Mouse (Mus musculus) heart, embryonic 14.5 days (tissue): ENCODE results near the gene Sdc3. TPM values are rescaled to one million over a fixed set of nuclear protein-coding genes. Genes with fewer than 3 reads are reported as not detected.

ENCODE experiments used
- ATAC-seq: fragments of 200-750 bp; cut with Nextera tagmentation; 2 replicates; pipeline ENCODE4 v1.8.0; 2017; ENCODE audit warnings: low read depth, moderate TSS enrichment; ENCODE audit not compliant: insufficient number of reproducible peaks, insufficient read depth, low FRiP score
- H3K27ac ChIP-seq, 2 experiments: fragments of 200-500 bp in 1 of 2; fragments of 300-500 bp in 1 of 2; sonication (generic) in 1 of 2; replicated peaks in 1 of 2; 2 replicates each; pipeline ENCODE4 v1.5.1; 2012 to 2014; ENCODE audit warnings: low read depth in 2 of 2, low read length in 2 of 2, control low read depth in 1 of 2, mild to moderate bottlenecking in 1 of 2, mixed read lengths in 1 of 2; ENCODE audit not compliant: control insufficient read depth in 1 of 2, insufficient read depth in 1 of 2
- H3K27me3 ChIP-seq: fragments of 300-500 bp; sonication (generic); 2 replicates; pipeline ENCODE4 v1.6.1; 2014; ENCODE audit warnings: mild to moderate bottlenecking, low read length, control low read depth; ENCODE audit not compliant: control insufficient read depth, insufficient read depth
- H3K36me3 ChIP-seq: fragments of 300-500 bp; sonication (generic); 2 replicates; pipeline ENCODE4 v1.6.1; 2014; ENCODE audit warnings: mild to moderate bottlenecking, control low read depth, low read length, mixed read lengths; ENCODE audit not compliant: control insufficient read depth, insufficient read depth
- H3K4me1 ChIP-seq, 2 experiments: fragments of 200-500 bp in 1 of 2; fragments of 300-500 bp in 1 of 2; sonication (generic) in 1 of 2; 2 replicates each; pipeline ENCODE4 v1.6.1; 2012 to 2014; ENCODE audit warnings: low read length in 2 of 2, control low read depth in 1 of 2, mixed read lengths in 1 of 2; ENCODE audit not compliant: control insufficient read depth in 2 of 2, insufficient read depth in 2 of 2
- H3K4me2 ChIP-seq: fragments of 300-500 bp; sonication (generic); 2 replicates; pipeline ENCODE4 v1.6.1; 2014; ENCODE audit warnings: mild to moderate bottlenecking, low read length
- H3K4me3 ChIP-seq, 2 experiments: fragments of 200-500 bp in 1 of 2; fragments of 300-500 bp in 1 of 2; sonication (generic) in 1 of 2; 2 replicates each; pipeline ENCODE4 v1.5.1; 2012 to 2014; ENCODE audit warnings: low read length in 2 of 2, mild to moderate bottlenecking in 2 of 2, control low read depth in 1 of 2, low read depth in 1 of 2, moderate library complexity in 1 of 2; ENCODE audit not compliant: control insufficient read depth in 1 of 2, insufficient read depth in 1 of 2
- H3K9ac ChIP-seq: fragments of 300-500 bp; sonication (generic); 2 replicates; pipeline ENCODE4 v1.6.1; 2014; ENCODE audit warnings: mild to moderate bottlenecking, low read length
- H3K9me3 ChIP-seq: fragments of 300-500 bp; sonication (generic); 2 replicates; pipeline ENCODE4 v1.6.1; 2016; ENCODE audit warnings: low read length, control low read depth; ENCODE audit not compliant: control insufficient read depth
- WGBS: fragments of 180-500 bp; shearing (Covaris S2); extraction: QIAGEN DNeasy Blood & Tissue Kit; methylation state at CpG from one replicate; pipeline ENCODE4 v1.1.7; 2014; 5-methylcytosine and 5-hydroxymethylcytosine counted together
- polyA plus RNA-seq: library from polyadenylated mRNA; unstranded; fragments of >200 nt; fragmentation: Nextera tagmentation; extraction: Ambion mirVana; gene quantifications from 2 replicates; pipeline ENCODE4 v1.2.1, GENCODE M21; 2014

Sdc3 gene
- polyA plus RNA-seq, 1 experiment from 2014 or later: 16.8 TPM

- Histone ChIP-seq H3K27ac (peak overlapping the region in 1 of 2 experiments; percentile 88; a peak in 1 of 4 replicates), H3K4me2 (no peak overlapping the region), H3K27me3 (no peaks in the 10 kb centered on the region), H3K9me3 (no peaks in the 10 kb centered on the region), H3K4me1 (peaks cover 22 to 66% of the 10 kb centered on the region in 2 experiments), H3K4me3 (no peak overlapping the region), H3K9ac (no peak overlapping the region), H3K36me3 (peaks cover 93% of the 10 kb centered on the region)
- no peak for ATAC-seq
- WGBS: 82% methylated on average over 2 of the region's 2 CpGs
Observed at GRCm38 (mm10) chr4:130754776-130755175, 37.6 kb upstream of the Sdc3 start.

- 58% methylated on average over 2 of the region's 2 CpGs for WGBS
- H3K9ac ChIP-seq: no peak overlapping the region
- peaks cover 7 to 23% of the 10 kb centered on the region in 2 experiments for H3K4me1 ChIP-seq
- peaks cover 84% of the 10 kb centered on the region for H3K36me3 ChIP-seq
- no peaks in the 10 kb centered on the region for H3K9me3 ChIP-seq
- H3K4me2 ChIP-seq: no peak overlapping the region
- H3K4me3 ChIP-seq: no peak overlapping the region
- ATAC-seq: no peak
- no peaks in the 10 kb centered on the region for H3K27me3 ChIP-seq
- H3K27ac ChIP-seq: peak overlapping the region in 1 of 2 experiments; percentile 15; a peak in 1 of 4 replicates
Observed at GRCm38 (mm10) chr4:130759875-130760274, 32.5 kb upstream of the Sdc3 start.

GRCm38 (mm10) chr4:130761809-130762208, 30.5 kb upstream of the Sdc3 start:
- no peaks in the 10 kb centered on the region for H3K27me3 ChIP-seq
- H3K9ac ChIP-seq: no peak overlapping the region
- H3K4me1 ChIP-seq: peaks cover 5 to 13% of the 10 kb centered on the region in 2 experiments
- no peak overlapping the region for H3K4me3 ChIP-seq
- H3K9me3 ChIP-seq: no peaks in the 10 kb centered on the region
- ATAC-seq: peak; percentile 41; the same call in 1 of the 2 replicates
- no peak overlapping the region for H3K4me2 ChIP-seq
- H3K27ac ChIP-seq: 0 out of 4 replicates have a peak overlapping the region, but pooled peaks of 1 of the 2 experiments have one; percentile 3
- peaks cover 89% of the 10 kb centered on the region for H3K36me3 ChIP-seq
- 81% methylated on average over 5 of the region's 5 CpGs for WGBS

- Histone ChIP-seq H3K9ac (no peak overlapping the region), H3K4me1 (peaks cover 0 to 2% of the 10 kb centered on the region in 2 experiments; a peak in 2 of 4 replicates), H3K36me3 (peaks cover 97% of the 10 kb centered on the region), H3K4me2 (no peak overlapping the region), H3K27ac (no peak overlapping the region), H3K4me3 (no peak overlapping the region), H3K9me3 (no peaks in the 10 kb centered on the region), H3K27me3 (no peaks in the 10 kb centered on the region)
- ATAC-seq: no peak
- WGBS: 88% methylated on average over 7 of the region's 7 CpGs
Observed at GRCm38 (mm10) chr4:130765399-130766160, 26.8 kb upstream of the Sdc3 start.

- 88% methylated on average over 1 of the region's 2 CpGs for WGBS
- no peak for ATAC-seq
- H3K36me3 ChIP-seq: peaks cover 97% of the 10 kb centered on the region
- H3K9me3 ChIP-seq: no peaks in the 10 kb centered on the region
- no peaks in the 10 kb centered on the region; a peak in 1 of 4 replicates for H3K4me1 ChIP-seq
- H3K27ac ChIP-seq: no peak overlapping the region
- H3K4me3 ChIP-seq: no peak overlapping the region
- no peaks in the 10 kb centered on the region for H3K27me3 ChIP-seq
- no peak overlapping the region for H3K4me2 ChIP-seq
- H3K9ac ChIP-seq: no peak overlapping the region
Observed at GRCm38 (mm10) chr4:130766387-130766786, 25.9 kb upstream of the Sdc3 start.

- H3K9ac ChIP-seq: no peak overlapping the region
- H3K27ac ChIP-seq: no peak overlapping the region
- no peak for ATAC-seq
- no peak overlapping the region for H3K4me3 ChIP-seq
- no peaks in the 10 kb centered on the region for H3K27me3 ChIP-seq
- no peaks in the 10 kb centered on the region for H3K9me3 ChIP-seq
- peaks cover 97% of the 10 kb centered on the region for H3K36me3 ChIP-seq
- WGBS: 88% methylated on average over 4 of the region's 4 CpGs
- H3K4me2 ChIP-seq: no peak overlapping the region
- no peaks in the 10 kb centered on the region for H3K4me1 ChIP-seq
Observed at GRCm38 (mm10) chr4:130766926-130767325, 25.4 kb upstream of the Sdc3 start.

DNA sequence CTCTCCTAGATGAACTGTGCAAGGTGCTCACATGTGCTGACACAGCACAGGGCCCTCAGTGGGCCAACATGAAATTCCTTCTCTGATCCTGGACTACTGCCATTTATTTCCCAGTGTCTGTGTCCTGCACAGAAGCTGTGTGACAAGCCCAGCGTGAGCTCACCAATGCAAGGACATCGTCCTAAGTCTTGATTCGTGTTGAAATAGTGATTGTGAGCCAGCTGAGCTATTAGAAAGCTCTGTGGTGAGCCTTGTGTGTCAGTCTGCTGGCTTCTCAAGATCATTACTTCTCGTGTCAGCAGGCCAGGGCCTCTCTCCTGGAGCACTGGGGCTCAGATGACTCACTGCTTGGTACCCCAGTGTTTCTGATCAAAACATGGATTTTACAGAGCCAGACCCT, 18.4 kb upstream of the Sdc3 start:
- ATAC-seq: no peak
- no peak overlapping the region for H3K4me2 ChIP-seq
- H3K4me1 ChIP-seq: peaks cover 2 to 33% of the 10 kb centered on the region in 2 experiments
- 0 out of 4 replicates have a peak overlapping the region, but pooled peaks of 1 of the 2 experiments have one; percentile 9 for H3K27ac ChIP-seq
- no peaks in the 10 kb centered on the region for H3K9me3 ChIP-seq
- WGBS: 57% methylated on average over 4 of the region's 4 CpGs
- H3K36me3 ChIP-seq: peaks cover 86% of the 10 kb centered on the region
- no peaks in the 10 kb centered on the region for H3K27me3 ChIP-seq
- no peak overlapping the region for H3K9ac ChIP-seq
- no peak overlapping the region for H3K4me3 ChIP-seq
